Mouse (Mus musculus): ENCODE data around the gene Tns2. TPM values are rescaled to one million over a fixed set of nuclear protein-coding genes. Genes with fewer than 3 reads are reported as not detected.

The Tns2 gene
- polyA plus RNA-seq, 1 experiment from 2014 or later, result 72.8 TPM

- peak; percentile 26 for ATAC-seq (ENCODE audit: low read depth)
- peak overlapping the region; percentile 100 for H3K27ac ChIP-seq (ENCODE audit: low read length)
- H3K36me3 ChIP-seq (ENCODE audit: control insufficient read depth, insufficient read depth, low read length), result 0 out of 2 replicates have a peak, but pooled peaks cover 2% of the 10 kb centered on the region
- 9% methylated on average over 10 of the region's 10 CpGs for WGBS
- H3K9ac ChIP-seq (ENCODE audit: low read length), result peak overlapping the region; percentile 94
- H3K4me1 ChIP-seq (replicated peaks; ENCODE audit: control insufficient read depth, insufficient read depth, low read length), result peaks cover 79% of the 10 kb centered on the region
- H3K27me3 ChIP-seq (ENCODE audit: control insufficient read depth, insufficient read depth, low read depth, low read length), result no peaks in the 10 kb centered on the region
- H3K4me3 ChIP-seq (ENCODE audit: low read length), result peak overlapping the region; percentile 66
- H3K9me3 ChIP-seq (ENCODE audit: control insufficient read depth, low read length), result no peaks in the 10 kb centered on the region
- H3K4me2 ChIP-seq (ENCODE audit: low read depth, low read length), result peak overlapping the region; percentile 90
Observed at GRCm38 (mm10) chr15:102100996-102101671, 921 bp downstream of the Tns2 start.

- ATAC-seq (ENCODE audit: low read depth), result peak; percentile 39
- peaks cover 86% of the 10 kb centered on the region for H3K4me1 ChIP-seq (replicated peaks; ENCODE audit: control insufficient read depth, insufficient read depth, low read length)
- 10% methylated on average over 11 of the region's 11 CpGs for WGBS
- peak overlapping the region; percentile 94 for H3K9ac ChIP-seq (ENCODE audit: low read length)
- H3K36me3 ChIP-seq (ENCODE audit: control insufficient read depth, insufficient read depth, low read length), result 0 out of 2 replicates have a peak, but pooled peaks cover 2% of the 10 kb centered on the region
- H3K27ac ChIP-seq (ENCODE audit: low read length), result peak overlapping the region; percentile 100
- no peaks in the 10 kb centered on the region for H3K27me3 ChIP-seq (ENCODE audit: control insufficient read depth, insufficient read depth, low read depth, low read length)
- H3K9me3 ChIP-seq (ENCODE audit: control insufficient read depth, low read length), result no peaks in the 10 kb centered on the region
- peak overlapping the region; percentile 90 for H3K4me2 ChIP-seq (ENCODE audit: low read depth, low read length)
- H3K4me3 ChIP-seq (ENCODE audit: low read length), result peak overlapping the region; percentile 66
Observed at GRCm38 (mm10) chr15:102101672-102102541, 1.7 kb downstream of the Tns2 start.

- peak overlapping the region; percentile 94 for H3K9ac ChIP-seq (ENCODE audit: low read length)
- H3K4me3 ChIP-seq (ENCODE audit: low read length), result peak overlapping the region; percentile 66
- no peaks in the 10 kb centered on the region for H3K27me3 ChIP-seq (ENCODE audit: control insufficient read depth, insufficient read depth, low read depth, low read length)
- no peaks in the 10 kb centered on the region for H3K36me3 ChIP-seq (ENCODE audit: control insufficient read depth, insufficient read depth, low read length)
- H3K27ac ChIP-seq (ENCODE audit: low read length), result peak overlapping the region; percentile 100
- 4% methylated on average over 6 of the region's 6 CpGs for WGBS
- H3K9me3 ChIP-seq (ENCODE audit: control insufficient read depth, low read length), result no peaks in the 10 kb centered on the region
- H3K4me2 ChIP-seq (ENCODE audit: low read depth, low read length), result peak overlapping the region; percentile 90
- H3K4me1 ChIP-seq (replicated peaks; ENCODE audit: control insufficient read depth, insufficient read depth, low read length), result peaks cover 87% of the 10 kb centered on the region
- ATAC-seq (ENCODE audit: low read depth), result peak; percentile 10
Observed at GRCm38 (mm10) chr15:102102548-102103121, 2.4 kb downstream of the Tns2 start.

- peak; percentile 17 for ATAC-seq (ENCODE audit: low read depth)
- Histone ChIP-seq H3K9me3 (ENCODE audit: control insufficient read depth, low read length) (no peaks in the 10 kb centered on the region), H3K27me3 (ENCODE audit: control insufficient read depth, insufficient read depth, low read depth, low read length) (no peaks in the 10 kb centered on the region), H3K27ac (ENCODE audit: low read length) (peak overlapping the region; percentile 100), H3K9ac (ENCODE audit: low read length) (peak overlapping the region; percentile 94), H3K4me2 (ENCODE audit: low read depth, low read length) (peak overlapping the region; percentile 90), H3K4me3 (ENCODE audit: low read length) (peak overlapping the region; percentile 66), H3K4me1 (replicated peaks; ENCODE audit: control insufficient read depth, insufficient read depth, low read length) (peaks cover 83% of the 10 kb centered on the region), H3K36me3 (ENCODE audit: control insufficient read depth, insufficient read depth, low read length) (0 out of 2 replicates have a peak, but pooled peaks cover under 1% of the 10 kb centered on the region)
- WGBS, result 1% methylated on average over 14 of the region's 14 CpGs
Observed at GRCm38 (mm10) chr15:102103371-102103946, 3.2 kb downstream of the Tns2 start.

GRCm38 (mm10) chr15:102103947-102104555 is 3.8 kb downstream of the Tns2 start:
- H3K4me1 ChIP-seq (replicated peaks; ENCODE audit: control insufficient read depth, insufficient read depth, low read length), result peaks cover 84% of the 10 kb centered on the region
- no peaks in the 10 kb centered on the region for H3K27me3 ChIP-seq (ENCODE audit: control insufficient read depth, insufficient read depth, low read depth, low read length)
- H3K4me2 ChIP-seq (ENCODE audit: low read depth, low read length), result peak overlapping the region; percentile 90
- peak overlapping the region; percentile 100 for H3K27ac ChIP-seq (ENCODE audit: low read length)
- H3K9ac ChIP-seq (ENCODE audit: low read length), result peak overlapping the region; percentile 94
- H3K36me3 ChIP-seq (ENCODE audit: control insufficient read depth, insufficient read depth, low read length), result 0 out of 2 replicates have a peak, but pooled peaks cover 5% of the 10 kb centered on the region
- H3K9me3 ChIP-seq (ENCODE audit: control insufficient read depth, low read length), result no peaks in the 10 kb centered on the region
- ATAC-seq (ENCODE audit: low read depth), result peak; percentile 47
- peak overlapping the region; percentile 66 for H3K4me3 ChIP-seq (ENCODE audit: low read length)
- 5% methylated on average over 12 of the region's 12 CpGs for WGBS

- Histone ChIP-seq H3K4me2 (ENCODE audit: low read depth, low read length) (peak overlapping the region; percentile 33), H3K27me3 (ENCODE audit: control insufficient read depth, insufficient read depth, low read depth, low read length) (no peaks in the 10 kb centered on the region), H3K9ac (ENCODE audit: low read length) (peak overlapping the region; percentile 5; the same call in 1 of the 2 replicates), H3K9me3 (ENCODE audit: control insufficient read depth, low read length) (no peaks in the 10 kb centered on the region), H3K4me1 (replicated peaks; ENCODE audit: control insufficient read depth, insufficient read depth, low read length) (peaks cover 77% of the 10 kb centered on the region), H3K4me3 (ENCODE audit: low read length) (no peak overlapping the region; the same call in 1 of the 2 replicates), H3K27ac (ENCODE audit: low read length) (peak overlapping the region; percentile 100), H3K36me3 (ENCODE audit: control insufficient read depth, insufficient read depth, low read length) (peaks cover 14% of the 10 kb centered on the region)
- 12% methylated on average over 5 of the region's 5 CpGs for WGBS
- ATAC-seq (ENCODE audit: low read depth), result no peak
Observed at GRCm38 (mm10) chr15:102105360-102105759, 5.1 kb downstream of the Tns2 start.

- Histone ChIP-seq H3K4me2 (ENCODE audit: low read depth, low read length) (peak overlapping the region; percentile 33), H3K4me3 (ENCODE audit: low read length) (peak overlapping the region; percentile 0; the same call in 1 of the 2 replicates), H3K27ac (ENCODE audit: low read length) (peak overlapping the region; percentile 50), H3K9me3 (ENCODE audit: control insufficient read depth, low read length) (no peaks in the 10 kb centered on the region), H3K27me3 (ENCODE audit: control insufficient read depth, insufficient read depth, low read depth, low read length) (no peaks in the 10 kb centered on the region), H3K36me3 (ENCODE audit: control insufficient read depth, insufficient read depth, low read length) (peaks cover 17% of the 10 kb centered on the region), H3K9ac (ENCODE audit: low read length) (peak overlapping the region; percentile 42), H3K4me1 (replicated peaks; ENCODE audit: control insufficient read depth, insufficient read depth, low read length) (peaks cover 72% of the 10 kb centered on the region)
- ATAC-seq (ENCODE audit: low read depth), result no peak
- WGBS, result 39% methylated on average over 18 of the region's 18 CpGs
Observed at GRCm38 (mm10) chr15:102105764-102106730, 5.8 kb downstream of the Tns2 start.
